Mouse (Mus musculus) liver, adult 2 months (tissue): ENCODE data around the gene Gm8947. TPM values are rescaled to one million over a fixed set of nuclear protein-coding genes. Genes with fewer than 3 reads are reported as not detected.

Source experiments
- DNase-seq: peaks from one replicate; pipeline ENCODE4 v3.0.0-alpha.2; 2011; ENCODE audit warnings: low read depth, low spot score; ENCODE audit errors: extremely low read depth
- H3K27ac ChIP-seq: fragments of 200-500 bp; replicated peaks from 2 replicates; pipeline ENCODE4 v1.5.1; 2012; ENCODE audit warnings: low read depth, mild to moderate bottlenecking, control low read depth, inconsistent platforms, low read length; ENCODE audit not compliant: insufficient read depth
- H3K27me3 ChIP-seq: fragments of 200-500 bp; 2 replicates; pipeline ENCODE4 v1.6.1; 2012; ENCODE audit warnings: mild to moderate bottlenecking, moderate library complexity, low read length, inconsistent platforms; ENCODE audit not compliant: control insufficient read depth, insufficient read depth
- H3K36me3 ChIP-seq: fragments of 200-500 bp; 2 replicates; pipeline ENCODE4 v1.6.1; 2012; ENCODE audit warnings: low read length, inconsistent platforms; ENCODE audit not compliant: control insufficient read depth, insufficient read depth
- H3K4me1 ChIP-seq: fragments of 200-500 bp; 2 replicates; pipeline ENCODE4 v1.6.1; 2011; ENCODE audit warnings: low read length; ENCODE audit not compliant: control insufficient read depth, insufficient read depth
- H3K4me3 ChIP-seq: fragments of 200-500 bp; 2 replicates; pipeline ENCODE4 v1.5.1; 2011; ENCODE audit warnings: low read depth, mild to moderate bottlenecking, control low read depth, low read length, moderate library complexity; ENCODE audit not compliant: insufficient read depth
- H3K79me2 ChIP-seq: fragments of 200-500 bp; 2 replicates; pipeline ENCODE4 v1.6.1; 2012; ENCODE audit warnings: inconsistent platforms, mild to moderate bottlenecking, low read length, moderate library complexity; ENCODE audit not compliant: control insufficient read depth, insufficient read depth
- H3K9ac ChIP-seq: fragments of 200-500 bp; 2 replicates; pipeline ENCODE4 v1.6.1; 2012; ENCODE audit warnings: low read depth, mild to moderate bottlenecking, control low read depth, inconsistent platforms, low read length
- CTCF ChIP-seq: fragments of 200-500 bp; IDR thresholded peaks from 2 replicates; pipeline ENCODE4 v1.5.1; 2011; ENCODE audit warnings: low read depth, low read length, control low read depth
- POLR2A ChIP-seq: fragments of 200-500 bp; IDR thresholded peaks from 2 replicates; pipeline ENCODE4 v1.6.1; 2011; ENCODE audit warnings: low read length, control low read depth; ENCODE audit not compliant: insufficient read depth; ENCODE audit errors: extremely low read depth
- WGBS: fragments of 180-500 bp; shearing (Covaris S2); methylation state at CpG from one replicate; pipeline ENCODE4 v1.1.7; 2018; 5-methylcytosine and 5-hydroxymethylcytosine counted together
- polyA plus RNA-seq: library from polyadenylated mRNA; depleted of rRNA; stranded (reverse); fragments of >200 nt; gene quantifications from 2 replicates; pipeline ENCODE4 v1.2.3, GENCODE M21; 2012
- total RNA-seq: library from RNA; depleted of rRNA; stranded (reverse); fragments of >200 nt; gene quantifications from 2 replicates; pipeline ENCODE4 v1.2.3, GENCODE M21; 2014

Gene Gm8947
- total and polyA plus RNA-seq, 2 experiments, result not detected

DNA sequence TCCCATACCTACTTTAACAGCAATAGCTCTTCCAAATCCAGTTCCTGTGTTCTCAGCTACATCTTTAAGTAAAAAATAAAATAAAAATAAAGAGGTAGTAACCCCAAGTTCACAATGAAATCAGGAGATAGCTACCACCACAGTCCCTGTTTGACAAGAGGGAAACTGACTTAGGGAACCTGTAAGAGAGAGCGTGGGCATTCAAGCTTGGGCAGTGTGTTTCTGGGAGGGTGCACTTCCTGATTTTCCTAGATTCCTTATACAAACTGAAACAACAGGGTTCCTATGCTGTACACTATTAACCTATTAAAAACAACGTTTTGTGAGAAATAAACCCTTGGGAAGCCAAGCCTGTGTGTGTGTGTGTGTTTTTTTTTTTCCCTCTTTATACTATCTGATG lies 22.7 kb downstream of the Gm8947 start:
- TF ChIP-seq CTCF, result no peak
- TF ChIP-seq POLR2A, result no peak
- 87% methylated on average over 2 of the region's 2 CpGs for WGBS
- Histone ChIP-seq H3K9ac (no peak overlapping the region), H3K4me1 (peaks cover 10% of the 10 kb centered on the region; the same call in 1 of the 2 replicates), H3K36me3 (no peaks in the 10 kb centered on the region), H3K27me3 (no peaks in the 10 kb centered on the region), H3K4me3 (no peak overlapping the region), H3K27ac (no peak overlapping the region), H3K79me2 (no peaks in the 10 kb centered on the region)
- no peak for DNase-seq

- WGBS, result 23% methylated on average over 1 of the region's 1 CpGs
- TF ChIP-seq POLR2A (no peak), CTCF (no peak)
- Histone ChIP-seq H3K27ac (peak overlapping the region; percentile 32; the same call in 1 of the 2 replicates), H3K4me3 (no peak overlapping the region), H3K36me3 (no peaks in the 10 kb centered on the region), H3K79me2 (no peaks in the 10 kb centered on the region), H3K27me3 (no peaks in the 10 kb centered on the region), H3K4me1 (peaks cover 10% of the 10 kb centered on the region; the same call in 1 of the 2 replicates), H3K9ac (no peak overlapping the region)
- DNase-seq, result peak; percentile 46
Observed at GRCm38 (mm10) chr1:151215985-151216384, 23.8 kb downstream of the Gm8947 start.

GRCm38 (mm10) chr1:151216417-151216816 lies 24.2 kb downstream of the Gm8947 start:
- Histone ChIP-seq H3K27ac (peak overlapping the region; percentile 32; the same call in 1 of the 2 replicates), H3K79me2 (no peaks in the 10 kb centered on the region), H3K9ac (no peak overlapping the region), H3K4me1 (peaks cover 10% of the 10 kb centered on the region; the same call in 1 of the 2 replicates), H3K4me3 (no peak overlapping the region), H3K36me3 (no peaks in the 10 kb centered on the region), H3K27me3 (no peaks in the 10 kb centered on the region)
- no peak for TF ChIP-seq CTCF
- no peak for TF ChIP-seq POLR2A
- peak; percentile 72 for DNase-seq
- 26% methylated on average over 3 of the region's 3 CpGs for WGBS

DNA sequence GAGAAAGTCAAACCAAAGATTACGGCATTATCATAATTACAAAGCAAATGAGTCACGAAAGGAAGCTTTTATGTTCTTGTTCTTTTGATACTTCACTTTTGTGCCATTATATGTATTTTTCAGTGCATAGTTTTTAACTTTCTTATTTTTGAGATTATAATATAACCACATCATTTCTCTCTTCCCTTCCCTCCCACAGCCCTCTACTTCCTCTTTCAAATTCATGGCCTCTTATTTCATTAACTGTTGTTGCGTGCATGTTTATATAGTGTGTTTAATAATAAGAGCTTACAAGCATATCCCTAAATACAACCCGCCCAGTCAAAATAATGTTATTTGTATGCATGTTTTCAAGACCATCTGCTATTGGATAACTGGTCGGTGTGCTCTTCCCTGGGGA lies 26.9 kb downstream of the Gm8947 start:
- H3K9ac ChIP-seq, result no peak overlapping the region

GRCm38 (mm10) chr1:151220098-151220497 lies 27.9 kb downstream of the Gm8947 start:
- Histone ChIP-seq H3K4me3 (no peak overlapping the region), H3K79me2 (no peaks in the 10 kb centered on the region), H3K27ac (no peak overlapping the region), H3K4me1 (peaks cover 10% of the 10 kb centered on the region; the same call in 1 of the 2 replicates), H3K27me3 (no peaks in the 10 kb centered on the region), H3K36me3 (no peaks in the 10 kb centered on the region), H3K9ac (no peak overlapping the region)
- no peak for DNase-seq
- WGBS, result 92% methylated on average over 7 of the region's 7 CpGs
- no peak for TF ChIP-seq CTCF
- TF ChIP-seq POLR2A, result no peak

More for the DNA sequence above, 26.9 kb downstream of the Gm8947 start:
- no peak for TF ChIP-seq CTCF
- TF ChIP-seq POLR2A, result no peak
- H3K36me3 ChIP-seq, result no peaks in the 10 kb centered on the region
- no peak for DNase-seq
- H3K27me3 ChIP-seq, result no peaks in the 10 kb centered on the region
- peaks cover 10% of the 10 kb centered on the region; the same call in 1 of the 2 replicates for H3K4me1 ChIP-seq
- H3K27ac ChIP-seq, result no peak overlapping the region
- H3K79me2 ChIP-seq, result no peaks in the 10 kb centered on the region
- H3K4me3 ChIP-seq, result no peak overlapping the region
- 95% methylated on average over 5 of the region's 5 CpGs for WGBS

GRCm38 (mm10) chr1:151222561-151223267 lies 30.5 kb downstream of the Gm8947 start:
- peaks cover 2% of the 10 kb centered on the region; the same call in 1 of the 2 replicates for H3K4me1 ChIP-seq
- no peak overlapping the region for H3K4me3 ChIP-seq
- no peak overlapping the region for H3K9ac ChIP-seq
- 95% methylated on average over 10 of the region's 10 CpGs for WGBS
- H3K27me3 ChIP-seq, result no peaks in the 10 kb centered on the region
- H3K27ac ChIP-seq, result no peak overlapping the region
- no peaks in the 10 kb centered on the region for H3K36me3 ChIP-seq
- TF ChIP-seq POLR2A, result no peak
- no peaks in the 10 kb centered on the region for H3K79me2 ChIP-seq
- no peak for DNase-seq
